Mouse (Mus musculus): ENCODE results near the gene Slc22a6.

DNA sequence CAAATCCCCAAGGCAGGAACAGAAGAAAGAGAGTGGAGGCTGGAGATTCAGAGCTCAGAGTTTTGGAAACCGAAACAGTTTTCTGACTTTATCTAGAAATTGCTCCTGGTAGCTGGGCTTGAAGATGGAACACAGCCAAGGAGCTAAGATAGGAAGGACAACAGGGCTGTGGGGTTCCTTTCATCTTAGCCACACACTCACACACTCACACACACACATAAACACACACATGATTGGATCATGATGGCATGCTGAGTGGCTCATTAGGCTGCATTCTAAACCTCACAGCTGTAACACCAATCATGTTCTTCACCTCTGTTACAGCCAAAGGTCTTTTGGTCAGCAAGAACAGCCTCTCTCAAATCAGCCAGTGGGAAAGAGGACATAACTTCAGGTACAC is 14.2 kb downstream of the Slc22a6 start:
- TF ChIP-seq CTCF (IDR thresholded peaks at IDR 0.05; ENCODE audit: low read depth) = no peak
- no peak for TF ChIP-seq EP300 (IDR thresholded peaks at IDR 0.05; ENCODE audit: low read depth)

Data from liver, embryonic 14.5 days (tissue).